Mouse (Mus musculus): ENCODE measurements around the gene Gm20388.
A peak's percentile ranks its signal among the peaks of the same experiment; 100 is the strongest.

Gm20388 gene

GRCm38 (mm10) chr8:120012491-120012890 is 101.8 kb downstream of the Gm20388 start:
- no peak for DNase-seq (ENCODE audit: low spot score in 2 of 2)

GRCm38 (mm10) chr8:120012927-120013326 is 102.3 kb downstream of the Gm20388 start:
- no peak for DNase-seq (ENCODE audit: low spot score in 2 of 2)

- no peak for DNase-seq (ENCODE audit: low spot score in 2 of 2)
These were observed 103.8 kb downstream of the Gm20388 start for GRCm38 (mm10) chr8:120014267-120015023.

GRCm38 (mm10) chr8:120015916-120016315 is 105.3 kb downstream of the Gm20388 start:
- no peak for DNase-seq (ENCODE audit: low spot score in 2 of 2)

- no peak for DNase-seq (ENCODE audit: low spot score in 2 of 2)
These were observed 105.8 kb downstream of the Gm20388 start for GRCm38 (mm10) chr8:120016424-120016823.

- DNase-seq (ENCODE audit: low spot score in 2 of 2) = no peak
These were observed 106.7 kb downstream of the Gm20388 start for GRCm38 (mm10) chr8:120017349-120017748.

- no peak for DNase-seq (ENCODE audit: low spot score in 2 of 2)
These were observed 107.1 kb downstream of the Gm20388 start for GRCm38 (mm10) chr8:120017786-120018185.

- no peak for DNase-seq (ENCODE audit: low spot score in 2 of 2)
These were observed 107.7 kb downstream of the Gm20388 start for GRCm38 (mm10) chr8:120018379-120018778.

- DNase-seq (ENCODE audit: low spot score in 2 of 2) = no peak
These were observed 108.7 kb downstream of the Gm20388 start for GRCm38 (mm10) chr8:120019297-120019696.

GRCm38 (mm10) chr8:120020298-120020697 is 109.7 kb downstream of the Gm20388 start:
- no peak for DNase-seq (ENCODE audit: low spot score in 2 of 2)

GRCm38 (mm10) chr8:120026199-120026598 is 115.6 kb downstream of the Gm20388 start:
- no peak for DNase-seq (ENCODE audit: low spot score in 2 of 2)

GRCm38 (mm10) chr8:120026991-120027390 is 116.3 kb downstream of the Gm20388 start:
- DNase-seq (ENCODE audit: low spot score in 2 of 2) = no peak

GRCm38 (mm10) chr8:120030447-120030846 is 119.8 kb downstream of the Gm20388 start:
- DNase-seq (ENCODE audit: low spot score in 2 of 2) = no peak

- no peak for DNase-seq (ENCODE audit: low spot score in 2 of 2)
These were observed 122.0 kb downstream of the Gm20388 start for GRCm38 (mm10) chr8:120032549-120033208.

GRCm38 (mm10) chr8:120034471-120034870 is 123.8 kb downstream of the Gm20388 start:
- no peak for DNase-seq (ENCODE audit: low spot score in 2 of 2)

- DNase-seq (ENCODE audit: low spot score in 2 of 2) = no peak
These were observed 125.5 kb downstream of the Gm20388 start for GRCm38 (mm10) chr8:120036111-120036510.

GRCm38 (mm10) chr8:120036578-120036977 is 125.9 kb downstream of the Gm20388 start:
- DNase-seq (ENCODE audit: low spot score in 2 of 2) = no peak

GRCm38 (mm10) chr8:120037199-120037598 is 126.6 kb downstream of the Gm20388 start:
- DNase-seq (ENCODE audit: low spot score in 2 of 2) = no peak

GRCm38 (mm10) chr8:120037611-120038010 is 127.0 kb downstream of the Gm20388 start:
- no peak for DNase-seq (ENCODE audit: low spot score in 2 of 2)

GRCm38 (mm10) chr8:120038741-120039140 is 128.1 kb downstream of the Gm20388 start:
- DNase-seq (ENCODE audit: low spot score in 2 of 2) = no peak

GRCm38 (mm10) chr8:120039313-120039919 is 128.8 kb downstream of the Gm20388 start:
- DNase-seq (ENCODE audit: low spot score in 2 of 2) = no peak

GRCm38 (mm10) chr8:120040861-120041260 is 130.2 kb downstream of the Gm20388 start:
- peak; percentile 40 to 52 for DNase-seq (ENCODE audit: low spot score in 2 of 2)

Measured in left cerebral cortex, adult 9 months (tissue).